Mouse (Mus musculus) kidney, adult 2 months (tissue): Measurements from ENCODE around the gene Chrne. TPM values are rescaled to one million over a fixed set of nuclear protein-coding genes. Genes with fewer than 3 reads are reported as not detected.

ENCODE experiments used
- DNase-seq: peaks from one replicate; pipeline ENCODE4 v3.0.0; 2021
- H3K27ac ChIP-seq: fragments of 200-500 bp; 2 replicates; pipeline ENCODE4 v1.5.1; 2012; ENCODE audit warnings: low read depth, low read length, control low read depth, inconsistent platforms; ENCODE audit not compliant: insufficient read depth
- H3K27me3 ChIP-seq: fragments of 200-500 bp; replicated peaks from 2 replicates; pipeline ENCODE4 v1.6.1; 2012; ENCODE audit warnings: mild to moderate bottlenecking, moderate library complexity, low read length, inconsistent platforms; ENCODE audit not compliant: control insufficient read depth, insufficient read depth
- H3K36me3 ChIP-seq: fragments of 200-500 bp; 2 replicates; pipeline ENCODE4 v1.6.1; 2012; ENCODE audit warnings: mild to moderate bottlenecking, moderate library complexity, low read length, inconsistent platforms; ENCODE audit not compliant: control insufficient read depth, insufficient read depth
- H3K4me1 ChIP-seq: fragments of 200-500 bp; 2 replicates; pipeline ENCODE4 v1.6.1; 2011; ENCODE audit warnings: low read length; ENCODE audit not compliant: control insufficient read depth, insufficient read depth
- H3K4me3 ChIP-seq: fragments of 200-500 bp; 2 replicates; pipeline ENCODE4 v1.5.1; 2011; ENCODE audit warnings: mild to moderate bottlenecking, low read depth, low read length, control low read depth; ENCODE audit not compliant: insufficient read depth
- CTCF ChIP-seq: fragments of 200-500 bp; conservative IDR thresholded peaks from 2 replicates; pipeline ENCODE4 v1.5.1; 2011; ENCODE audit warnings: low read depth, mild to moderate bottlenecking, control low read depth, low read length, moderate library complexity, mixed read lengths; ENCODE audit not compliant: insufficient read depth, insufficient read length
- POLR2A ChIP-seq: fragments of 200-500 bp; IDR thresholded peaks from one replicate; pipeline ENCODE4 v1.6.1; 2011; ENCODE audit warnings: low read depth, low read length, control low read depth
- WGBS: fragments of 180-500 bp; shearing (Covaris S2); methylation state at CpG from one replicate; pipeline ENCODE4 v1.1.7; 2018; 5-methylcytosine and 5-hydroxymethylcytosine counted together
- polyA plus RNA-seq: library from polyadenylated mRNA; depleted of rRNA; stranded (reverse); fragments of >200 nt; gene quantifications from 2 replicates; pipeline ENCODE4 v1.2.3, GENCODE M21; 2012; rRNA removed

Chrne gene
- 0.86 and 1.0 TPM in 2 replicates for polyA plus RNA-seq

GRCm38 (mm10) chr11:70619101-70619500, at the start of gene Chrne:
TSS of gene Chrne (minus strand) at chr11:70619216.
- TF ChIP-seq CTCF (no peak), POLR2A (no peak)
- no peaks in the 10 kb centered on the region for H3K27me3 ChIP-seq
- H3K4me3 ChIP-seq = no peak within 1 kb of the TSS
- DNase-seq = no peak
- no peak within 1 kb of the TSS for H3K27ac ChIP-seq
- no peaks in the 10 kb centered on the region for H3K36me3 ChIP-seq
- peaks cover 5% of the 10 kb centered on the region; the same call in 1 of the 2 replicates for H3K4me1 ChIP-seq
- 62% methylated on average over 1 of the region's 1 CpGs for WGBS

GRCm38 (mm10) chr11:70668335-70668770, 49.3 kb upstream of the Chrne start:
- H3K27me3 ChIP-seq = no peaks in the 10 kb centered on the region
- TF ChIP-seq CTCF = no peak
- no peak for TF ChIP-seq POLR2A
- peaks cover 7% of the 10 kb centered on the region; the same call in 1 of the 2 replicates for H3K36me3 ChIP-seq
- H3K4me3 ChIP-seq = peak overlapping the region; percentile 46
- no peak for DNase-seq
- under 1% methylated on average over 15 of the region's 15 CpGs for WGBS
- peaks cover 8% of the 10 kb centered on the region; the same call in 1 of the 2 replicates for H3K4me1 ChIP-seq
- H3K27ac ChIP-seq = peak overlapping the region; percentile 28; the same call in 1 of the 2 replicates

GRCm38 (mm10) chr11:70667271-70668150, 48.5 kb upstream of the Chrne start:
- Histone ChIP-seq H3K27me3 (no peaks in the 10 kb centered on the region), H3K36me3 (peaks cover 7% of the 10 kb centered on the region; the same call in 1 of the 2 replicates), H3K4me3 (0 out of 2 replicates have a peak overlapping the region, but pooled peaks have one; percentile 4), H3K27ac (peak overlapping the region; percentile 46), H3K4me1 (peaks cover 8% of the 10 kb centered on the region; the same call in 1 of the 2 replicates)
- 43% methylated on average over 14 of the region's 14 CpGs for WGBS
- no peak for DNase-seq
- TF ChIP-seq CTCF (no peak), POLR2A (no peak)

- Histone ChIP-seq H3K27ac (no peak overlapping the region), H3K4me3 (no peak overlapping the region), H3K27me3 (no peaks in the 10 kb centered on the region), H3K4me1 (peaks cover 5% of the 10 kb centered on the region; the same call in 1 of the 2 replicates), H3K36me3 (peaks cover 7% of the 10 kb centered on the region; the same call in 1 of the 2 replicates)
- TF ChIP-seq CTCF = no peak
- 92% methylated on average over 8 of the region's 8 CpGs for WGBS
- no peak for DNase-seq
These were observed 47.7 kb upstream of the Chrne start for GRCm38 (mm10) chr11:70666687-70667086.

- TF ChIP-seq CTCF = peak; percentile 34; the same call in 1 of the 2 replicates
- no peak for TF ChIP-seq POLR2A
- Histone ChIP-seq H3K27ac (no peak overlapping the region), H3K36me3 (peaks cover 7% of the 10 kb centered on the region; the same call in 1 of the 2 replicates), H3K4me1 (peaks cover 5% of the 10 kb centered on the region; the same call in 1 of the 2 replicates), H3K4me3 (no peak overlapping the region), H3K27me3 (no peaks in the 10 kb centered on the region)
- WGBS = 92% methylated on average over 9 of the region's 9 CpGs
- DNase-seq = no peak
These were observed 45.7 kb upstream of the Chrne start for GRCm38 (mm10) chr11:70664741-70665140.

GRCm38 (mm10) chr11:70663957-70664356, 44.9 kb upstream of the Chrne start:
- Histone ChIP-seq H3K36me3 (peaks cover 7% of the 10 kb centered on the region; the same call in 1 of the 2 replicates), H3K4me3 (no peak overlapping the region), H3K4me1 (peaks cover 5% of the 10 kb centered on the region; the same call in 1 of the 2 replicates), H3K27ac (no peak overlapping the region), H3K27me3 (no peaks in the 10 kb centered on the region)
- no peak for DNase-seq
- TF ChIP-seq POLR2A (no peak), CTCF (no peak)
- WGBS = 83% methylated on average over 6 of the region's 6 CpGs

GRCm38 (mm10) chr11:70663101-70663500, 44.1 kb upstream of the Chrne start:
- no peak for DNase-seq
- Histone ChIP-seq H3K36me3 (peaks cover 7% of the 10 kb centered on the region; the same call in 1 of the 2 replicates), H3K27ac (no peak overlapping the region), H3K4me3 (no peak overlapping the region), H3K4me1 (peaks cover 5% of the 10 kb centered on the region; the same call in 1 of the 2 replicates), H3K27me3 (no peaks in the 10 kb centered on the region)
- 90% methylated on average over 8 of the region's 8 CpGs for WGBS
- TF ChIP-seq POLR2A (no peak), CTCF (no peak)
